Mouse (Mus musculus) liver, adult 2 months (tissue): ENCODE results near the gene Ccdc146. TPM values are rescaled to one million over a fixed set of nuclear protein-coding genes. Genes with fewer than 3 reads are reported as not detected.

ENCODE experiments used
- DNase-seq: peaks from one replicate; pipeline ENCODE4 v3.0.0-alpha.2; 2011; ENCODE audit warnings: low read depth, low spot score; ENCODE audit errors: extremely low read depth
- H3K27ac ChIP-seq: fragments of 200-500 bp; replicated peaks from 2 replicates; pipeline ENCODE4 v1.5.1; 2012; ENCODE audit warnings: low read depth, mild to moderate bottlenecking, control low read depth, inconsistent platforms, low read length; ENCODE audit not compliant: insufficient read depth
- H3K27me3 ChIP-seq: fragments of 200-500 bp; 2 replicates; pipeline ENCODE4 v1.6.1; 2012; ENCODE audit warnings: mild to moderate bottlenecking, moderate library complexity, low read length, inconsistent platforms; ENCODE audit not compliant: control insufficient read depth, insufficient read depth
- H3K36me3 ChIP-seq: fragments of 200-500 bp; 2 replicates; pipeline ENCODE4 v1.6.1; 2012; ENCODE audit warnings: low read length, inconsistent platforms; ENCODE audit not compliant: control insufficient read depth, insufficient read depth
- H3K4me1 ChIP-seq: fragments of 200-500 bp; 2 replicates; pipeline ENCODE4 v1.6.1; 2011; ENCODE audit warnings: low read length; ENCODE audit not compliant: control insufficient read depth, insufficient read depth
- H3K4me3 ChIP-seq: fragments of 200-500 bp; 2 replicates; pipeline ENCODE4 v1.5.1; 2011; ENCODE audit warnings: low read depth, mild to moderate bottlenecking, control low read depth, low read length, moderate library complexity; ENCODE audit not compliant: insufficient read depth
- H3K79me2 ChIP-seq: fragments of 200-500 bp; 2 replicates; pipeline ENCODE4 v1.6.1; 2012; ENCODE audit warnings: inconsistent platforms, mild to moderate bottlenecking, low read length, moderate library complexity; ENCODE audit not compliant: control insufficient read depth, insufficient read depth
- H3K9ac ChIP-seq: fragments of 200-500 bp; 2 replicates; pipeline ENCODE4 v1.6.1; 2012; ENCODE audit warnings: low read depth, mild to moderate bottlenecking, control low read depth, inconsistent platforms, low read length
- CTCF ChIP-seq: fragments of 200-500 bp; IDR thresholded peaks from 2 replicates; pipeline ENCODE4 v1.5.1; 2011; ENCODE audit warnings: low read depth, low read length, control low read depth
- POLR2A ChIP-seq: fragments of 200-500 bp; IDR thresholded peaks from 2 replicates; pipeline ENCODE4 v1.6.1; 2011; ENCODE audit warnings: low read length, control low read depth; ENCODE audit not compliant: insufficient read depth; ENCODE audit errors: extremely low read depth
- WGBS: fragments of 180-500 bp; shearing (Covaris S2); methylation state at CpG from one replicate; pipeline ENCODE4 v1.1.7; 2018; 5-methylcytosine and 5-hydroxymethylcytosine counted together
- polyA plus RNA-seq: library from polyadenylated mRNA; depleted of rRNA; stranded (reverse); fragments of >200 nt; gene quantifications from 2 replicates; pipeline ENCODE4 v1.2.3, GENCODE M21; 2012
- total RNA-seq: library from RNA; depleted of rRNA; stranded (reverse); fragments of >200 nt; gene quantifications from 2 replicates; pipeline ENCODE4 v1.2.3, GENCODE M21; 2014

Gene Ccdc146
- total and polyA plus RNA-seq, 2 experiments, result not detected

- no peaks in the 10 kb centered on the region for H3K79me2 ChIP-seq
- H3K4me1 ChIP-seq, result no peaks in the 10 kb centered on the region
- 7% methylated on average over 31 of the region's 31 CpGs for WGBS
- no peak within 1 kb of the TSS for H3K27ac ChIP-seq
- TF ChIP-seq CTCF (no peak), POLR2A (0 out of 2 replicates have a peak, but pooled peaks have one; percentile 25)
- H3K4me3 ChIP-seq, result peak within 1 kb of the TSS; percentile 58
- DNase-seq, result no peak
- no peaks in the 10 kb centered on the region for H3K36me3 ChIP-seq
- 0 out of 2 replicates have a peak, but pooled peaks cover 2% of the 10 kb centered on the region for H3K27me3 ChIP-seq
- H3K9ac ChIP-seq, result peak within 1 kb of the TSS; percentile 63
Observed at GRCm38 (mm10) chr5:21372493-21373179, 51.8 kb downstream of the Ccdc146 start, which contains the start of gene Fgl2. TSS of gene Fgl2 (plus strand) at chr5:21372642.

GRCm38 (mm10) chr5:21371920-21372319, 52.6 kb downstream of the Ccdc146 start:
- TF ChIP-seq POLR2A (no peak), CTCF (no peak)
- 0 out of 2 replicates have a peak, but pooled peaks cover 2% of the 10 kb centered on the region for H3K27me3 ChIP-seq
- DNase-seq, result no peak
- no peak overlapping the region for H3K27ac ChIP-seq
- H3K4me1 ChIP-seq, result no peaks in the 10 kb centered on the region
- WGBS, result 61% methylated on average over 5 of the region's 5 CpGs
- H3K79me2 ChIP-seq, result no peaks in the 10 kb centered on the region
- H3K36me3 ChIP-seq, result no peaks in the 10 kb centered on the region
- no peak overlapping the region for H3K4me3 ChIP-seq
- no peak overlapping the region for H3K9ac ChIP-seq

- Histone ChIP-seq H3K36me3 (no peaks in the 10 kb centered on the region), H3K4me3 (no peak overlapping the region), H3K27me3 (0 out of 2 replicates have a peak, but pooled peaks cover 2% of the 10 kb centered on the region), H3K79me2 (no peaks in the 10 kb centered on the region), H3K27ac (no peak overlapping the region), H3K9ac (no peak overlapping the region), H3K4me1 (no peaks in the 10 kb centered on the region)
- DNase-seq, result no peak
- 85% methylated on average over 5 of the region's 5 CpGs for WGBS
- no peak for TF ChIP-seq CTCF
- no peak for TF ChIP-seq POLR2A
Observed at GRCm38 (mm10) chr5:21370218-21370947, 54.1 kb downstream of the Ccdc146 start.

- Histone ChIP-seq H3K79me2 (no peaks in the 10 kb centered on the region), H3K4me3 (no peak overlapping the region), H3K27me3 (no peaks in the 10 kb centered on the region), H3K9ac (no peak overlapping the region), H3K4me1 (no peaks in the 10 kb centered on the region), H3K36me3 (no peaks in the 10 kb centered on the region), H3K27ac (no peak overlapping the region)
- no peak for DNase-seq
- WGBS, result 59% methylated on average over 2 of the region's 2 CpGs
- TF ChIP-seq POLR2A (no peak), CTCF (no peak)
Observed at GRCm38 (mm10) chr5:21367514-21367913, 57.0 kb downstream of the Ccdc146 start.

- H3K79me2 ChIP-seq, result no peaks in the 10 kb centered on the region
- no peak overlapping the region for H3K27ac ChIP-seq
- no peaks in the 10 kb centered on the region for H3K4me1 ChIP-seq
- DNase-seq, result no peak
- H3K4me3 ChIP-seq, result no peak overlapping the region
- H3K36me3 ChIP-seq, result no peaks in the 10 kb centered on the region
- no peak for TF ChIP-seq POLR2A
- 65% methylated on average over 4 of the region's 4 CpGs for WGBS
- H3K9ac ChIP-seq, result no peak overlapping the region
- H3K27me3 ChIP-seq, result no peaks in the 10 kb centered on the region; the same call in 1 of the 2 replicates
Observed at GRCm38 (mm10) chr5:21366338-21367053, 58.0 kb downstream of the Ccdc146 start.
